Mouse (Mus musculus): ENCODE data around the gene Msh2. TPM values are rescaled to one million over a fixed set of nuclear protein-coding genes. Genes with fewer than 3 reads are reported as not detected.

Msh2 gene
- polyA plus RNA-seq, 1 experiment: 63.4 TPM

DNA sequence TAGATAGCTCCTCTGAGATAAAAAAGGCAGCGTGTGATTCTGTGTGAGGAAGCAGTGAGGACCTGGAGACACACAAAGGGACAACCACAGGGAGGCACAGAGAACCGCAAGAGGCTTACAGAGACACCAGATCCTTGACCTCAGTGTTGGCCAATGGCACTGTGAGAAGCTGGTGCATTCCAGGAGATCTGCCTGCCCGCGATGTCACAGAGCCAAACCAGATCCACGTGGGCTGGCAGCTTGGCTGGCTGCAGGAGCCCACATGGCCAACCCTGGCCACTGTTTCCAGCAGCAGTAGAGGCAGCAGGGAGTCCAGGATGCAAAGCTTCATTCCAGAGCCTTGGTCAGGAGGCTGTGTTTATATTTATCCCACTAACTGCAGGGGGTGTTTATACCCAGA lies 98.6 kb downstream of the Msh2 start:
- no peak for TF ChIP-seq GATA1 (IDR thresholded peaks at IDR 0.05; ENCODE audit: low read length)

DNA sequence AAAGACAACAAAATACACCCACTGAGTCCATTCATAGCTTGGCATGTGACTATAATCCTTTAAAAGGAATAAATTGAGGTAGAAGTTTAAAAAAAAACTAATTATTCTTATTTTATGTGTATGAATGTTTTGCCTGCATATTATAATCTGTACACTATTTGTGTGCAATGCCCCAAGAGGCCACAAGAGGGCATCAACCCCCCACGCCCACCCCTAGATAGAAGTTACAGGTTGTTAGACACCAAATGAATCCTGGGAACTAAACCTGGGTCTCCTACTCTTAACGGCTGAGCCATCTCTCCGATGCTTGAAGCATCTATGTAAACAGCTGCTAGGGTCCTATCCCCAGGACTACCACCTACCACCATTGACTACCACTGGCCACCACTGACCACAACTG lies 101.0 kb downstream of the Msh2 start:
- TF ChIP-seq GATA1 (IDR thresholded peaks at IDR 0.05; ENCODE audit: low read length): no peak

Other genes starting within 250 kb of the Msh2 start
- gene Stpg4, start 244.6 kb upstream of the Msh2 start, polyA plus RNA-seq (2012): not detected in 2 replicates
- gene Calm2, start 225.4 kb upstream of the Msh2 start, polyA plus RNA-seq (2012): 25.5 and 27.3 TPM in 2 replicates
- not detected in 2 replicates for gene Epcam, start 36.4 kb upstream of the Msh2 start, polyA plus RNA-seq (2012)
- gene Kcnk12, start 125.7 kb downstream of the Msh2 start, polyA plus RNA-seq (2012): not detected in 2 replicates
- not detected in 2 replicates for gene Rpl36-ps4, start 248.6 kb downstream of the Msh2 start, polyA plus RNA-seq (2012)